Mouse (Mus musculus): Measurements from ENCODE around the gene Kdm6a.
A peak's percentile ranks its signal among the peaks of the same experiment; 100 is the strongest.

Gene Kdm6a

DNA sequence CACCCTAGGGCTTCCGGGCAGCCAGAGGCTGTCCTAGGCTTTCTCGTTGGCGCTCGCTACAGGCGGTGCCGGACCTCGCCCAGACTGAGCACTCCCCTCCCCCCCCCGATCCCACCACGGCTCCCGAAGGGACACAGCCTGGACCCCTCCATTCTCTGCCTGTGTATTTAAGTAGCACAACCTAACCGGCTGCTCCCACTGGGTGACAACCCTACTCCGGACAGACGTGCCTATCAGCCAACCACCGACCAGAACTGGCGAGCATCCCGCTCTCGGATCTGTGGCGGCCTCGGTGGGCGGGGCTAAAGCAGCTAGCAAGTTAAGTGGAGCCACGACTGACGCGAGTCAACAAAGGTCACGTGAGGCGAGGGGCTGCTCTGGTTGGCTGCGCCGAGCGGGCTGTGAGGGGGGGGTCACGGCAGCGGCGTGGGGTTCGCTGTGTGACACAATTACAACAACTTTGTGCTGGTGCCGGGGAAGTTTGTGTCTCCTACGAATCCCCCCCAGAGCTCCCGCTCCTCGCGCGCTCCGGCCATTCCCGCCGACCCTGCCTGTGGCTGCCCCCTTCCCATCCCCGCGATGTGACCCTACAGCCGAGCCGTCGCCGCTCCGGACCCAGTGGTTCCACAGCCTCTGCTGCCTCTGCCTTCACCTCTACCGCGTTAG lies at the start of gene Kdm6a:
Gene Kdm6a, plus strand, starts transcription at position 384 of the 666 bp plus-strand sequence.
- peak; percentile 97 for DNase-seq (ENCODE audit: low read depth, low spot score)

- DNase-seq (ENCODE audit: low read depth, low spot score), result no peak
Observed at GRCm38 (mm10) chrX:18145557-18145956, 16.8 kb upstream of the Kdm6a start, which contains the start of gene Dusp21. TSS of gene Dusp21 (plus strand) at chrX:18145857.

DNA sequence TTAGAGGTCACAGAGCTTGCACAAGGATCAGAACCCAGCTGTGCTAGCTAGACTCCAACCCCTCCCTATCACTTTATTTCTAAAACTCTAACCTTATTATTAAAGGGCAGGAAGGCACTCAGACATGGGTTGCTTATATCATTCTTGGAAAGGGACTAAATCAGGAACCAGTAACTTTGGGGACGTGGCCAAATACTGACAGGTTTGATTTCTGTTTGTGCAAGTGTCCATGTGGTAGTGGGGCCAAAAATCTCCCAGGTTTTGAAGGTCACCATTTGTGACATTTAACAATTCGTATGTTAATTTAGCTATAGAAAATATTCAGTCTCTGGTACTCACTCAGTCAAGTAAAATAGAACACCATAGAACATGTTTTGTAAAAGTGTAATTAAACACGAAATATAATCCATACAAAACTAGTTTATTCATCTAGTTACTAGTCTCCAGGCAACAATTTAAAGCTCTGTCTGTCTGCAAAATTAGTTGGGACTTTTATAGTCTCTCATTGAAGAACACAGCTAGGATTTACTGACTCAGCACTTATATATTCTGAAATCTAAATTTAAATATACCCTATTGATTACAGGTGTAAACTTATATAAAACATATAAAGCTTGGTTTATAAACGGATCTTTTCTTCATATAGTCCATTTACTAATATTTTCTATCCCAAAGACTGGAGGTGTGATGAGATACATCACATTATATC lies 1.5 kb upstream of the Kdm6a start:
- no peak for DNase-seq (ENCODE audit: low read depth, low spot score)

DNA sequence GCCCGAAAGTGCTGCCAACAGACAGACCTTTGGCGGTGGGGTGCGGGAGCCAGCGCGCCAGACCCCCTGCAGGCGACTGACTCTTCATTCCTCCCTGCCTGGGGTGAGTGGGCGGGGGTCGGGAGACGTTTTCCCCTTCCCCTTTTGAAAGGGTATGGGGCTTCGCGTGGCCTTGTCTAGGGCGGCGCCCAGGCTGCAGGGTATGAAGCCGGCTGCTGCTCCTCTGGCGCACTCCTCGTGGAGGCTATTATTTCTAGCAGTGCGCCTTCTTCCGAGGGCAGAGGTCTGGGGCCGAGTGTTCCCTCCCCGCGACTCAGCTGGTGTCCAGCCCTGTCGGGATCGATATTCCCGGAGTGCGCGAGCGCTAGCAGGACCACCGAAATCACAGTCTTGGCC lies 581 bp upstream of the Kdm6a start:
- no peak for DNase-seq (ENCODE audit: low read depth, low spot score)

DNA sequence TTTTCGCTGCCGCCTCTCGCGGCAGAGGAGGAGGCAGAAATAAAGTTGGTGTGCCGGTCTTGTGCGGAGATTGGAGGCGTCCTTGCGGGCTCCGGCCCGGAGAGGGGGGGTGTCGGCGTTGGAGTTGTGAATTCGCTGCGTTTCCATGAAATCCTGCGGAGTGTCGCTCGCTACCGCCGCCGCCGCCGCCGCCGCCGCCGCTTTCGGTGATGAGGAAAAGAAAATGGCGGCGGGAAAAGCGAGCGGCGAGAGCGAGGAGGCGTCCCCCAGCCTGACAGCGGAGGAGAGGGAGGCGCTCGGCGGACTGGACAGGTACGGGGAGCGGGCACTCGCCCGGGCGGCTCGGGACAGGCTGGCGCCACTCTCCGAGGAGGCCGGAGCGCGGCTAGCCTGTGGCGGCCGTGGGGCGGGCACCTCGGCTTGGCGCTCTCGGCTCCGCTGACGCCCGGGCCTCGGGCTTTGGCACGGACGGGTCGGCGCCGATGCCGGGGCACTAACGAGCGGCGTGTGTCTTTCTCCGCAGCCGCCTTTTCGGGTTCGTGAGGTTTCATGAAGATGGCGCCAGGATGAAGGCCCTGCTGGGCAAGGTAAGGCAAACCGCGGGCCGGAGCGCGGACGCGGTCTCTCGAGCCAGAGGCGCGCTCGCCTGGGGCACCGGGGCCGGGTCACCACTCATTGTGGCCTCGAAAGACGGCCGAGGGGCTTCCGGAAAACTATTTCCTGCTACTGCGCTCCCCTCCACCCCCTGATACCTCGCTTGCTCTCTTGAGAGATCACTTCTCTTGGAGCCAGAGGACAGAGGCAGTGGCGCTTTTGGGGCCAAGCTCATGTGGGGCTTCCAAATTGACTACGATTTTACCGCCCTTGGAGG lies 721 bp downstream of the Kdm6a start:
- DNase-seq (ENCODE audit: low read depth, low spot score), result peak; percentile 72

DNA sequence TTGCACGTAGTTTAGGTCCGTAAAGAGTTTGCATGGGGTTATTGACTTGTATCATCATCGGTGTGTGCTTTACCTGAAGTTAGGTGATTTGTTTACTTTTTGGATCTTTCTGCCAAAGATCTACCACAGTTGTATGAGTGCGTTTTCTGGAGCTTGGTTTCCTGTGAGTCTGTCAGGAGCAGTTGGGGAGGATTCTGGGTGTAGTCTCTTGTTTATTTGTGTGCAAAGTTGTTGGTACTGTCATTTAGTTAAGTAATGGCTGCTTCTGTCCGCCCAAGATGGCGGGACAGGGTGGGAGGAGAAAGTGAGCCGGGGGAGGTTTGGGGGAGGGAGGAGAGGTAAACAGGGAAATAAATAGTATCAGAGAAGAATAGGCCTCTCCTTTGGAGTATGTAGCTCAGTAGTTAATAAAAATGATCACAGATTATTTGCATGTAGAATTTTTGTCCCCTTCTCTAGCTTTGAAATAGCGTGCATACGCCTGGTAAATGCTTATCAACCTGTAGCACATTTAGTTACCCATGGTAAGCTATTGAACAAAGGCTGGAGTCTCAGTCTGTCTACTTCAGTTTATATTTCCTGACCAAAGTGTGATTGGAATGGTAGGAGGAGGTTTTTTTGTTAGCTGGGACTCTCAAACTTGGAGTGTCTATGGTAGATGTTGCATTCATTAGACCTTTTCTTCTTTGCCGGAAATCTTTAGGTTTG lies 1.7 kb downstream of the Kdm6a start:
- DNase-seq (ENCODE audit: low read depth, low spot score), result peak; percentile 61

- DNase-seq (ENCODE audit: low read depth, low spot score), result no peak
Observed at GRCm38 (mm10) chrX:18165121-18165520, 2.7 kb downstream of the Kdm6a start.

DNA sequence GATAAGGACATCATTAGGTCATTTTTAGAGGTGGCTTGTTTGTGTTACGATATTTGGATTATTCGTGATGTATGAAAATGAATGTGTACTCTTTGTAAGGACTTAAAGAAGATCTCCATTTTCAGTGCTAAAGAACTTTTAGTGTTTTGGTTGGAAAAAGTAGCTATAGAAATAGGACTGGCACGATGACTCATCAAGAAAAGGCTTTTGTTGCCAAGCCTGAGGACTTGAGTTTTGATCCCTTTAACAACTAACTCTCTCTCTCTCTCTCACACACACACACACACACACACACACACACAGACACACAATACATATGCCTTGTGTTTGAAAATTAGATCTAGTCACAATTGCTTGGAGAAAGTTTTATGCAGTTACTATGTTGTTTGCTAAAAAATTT lies 4.6 kb downstream of the Kdm6a start:
- DNase-seq (ENCODE audit: low read depth, low spot score), result no peak

DNA sequence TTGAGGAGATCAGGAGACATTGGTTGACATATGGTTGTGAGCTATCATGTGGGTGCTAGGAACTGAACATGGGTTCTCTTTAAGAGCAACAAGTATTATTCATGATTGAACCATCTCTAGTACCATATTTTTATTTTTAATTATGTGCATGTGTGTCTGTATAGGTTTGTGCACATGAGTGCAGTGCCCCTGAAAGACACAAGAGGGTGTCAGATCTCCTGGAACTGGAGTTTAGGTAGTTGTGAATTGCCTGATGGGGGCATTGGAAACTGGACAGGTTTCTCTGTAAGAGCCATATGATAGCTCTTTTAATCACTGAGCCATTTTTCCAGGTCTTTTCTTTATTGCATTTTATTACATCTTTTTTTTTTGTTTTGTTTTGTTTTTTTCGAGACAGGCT lies 6.6 kb downstream of the Kdm6a start:
- no peak for DNase-seq (ENCODE audit: low read depth, low spot score)

GRCm38 (mm10) chrX:18174831-18175230 lies 12.5 kb downstream of the Kdm6a start:
- DNase-seq (ENCODE audit: low read depth, low spot score), result no peak

GRCm38 (mm10) chrX:18177803-18178202 lies 15.4 kb downstream of the Kdm6a start:
- DNase-seq (ENCODE audit: low read depth, low spot score), result no peak

DNA sequence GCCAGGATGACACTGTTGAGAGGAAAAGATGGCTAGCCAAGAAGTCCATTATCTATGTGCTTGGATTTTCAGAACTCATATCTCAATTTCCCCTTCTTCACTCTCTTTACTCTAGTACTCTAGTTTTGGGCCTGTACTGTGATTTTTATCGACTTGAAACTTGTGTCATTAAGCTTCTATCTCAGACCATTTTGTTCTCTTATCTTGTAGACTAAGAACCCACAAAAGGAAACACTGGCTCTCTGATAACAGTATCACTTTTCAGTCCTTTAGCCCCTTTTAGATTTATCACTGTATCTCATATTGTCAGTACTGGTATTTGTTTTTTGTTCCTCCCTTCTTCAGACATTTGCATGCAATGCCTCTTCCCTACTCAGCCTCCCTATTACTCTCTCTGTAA lies 17.1 kb downstream of the Kdm6a start:
- no peak for DNase-seq (ENCODE audit: low read depth, low spot score)

GRCm38 (mm10) chrX:18187203-18187602 lies 24.8 kb downstream of the Kdm6a start:
- DNase-seq (ENCODE audit: low read depth, low spot score), result no peak

- DNase-seq (ENCODE audit: low read depth, low spot score), result peak; percentile 18
Observed at GRCm38 (mm10) chrX:18188293-18188692, 25.9 kb downstream of the Kdm6a start.

DNA sequence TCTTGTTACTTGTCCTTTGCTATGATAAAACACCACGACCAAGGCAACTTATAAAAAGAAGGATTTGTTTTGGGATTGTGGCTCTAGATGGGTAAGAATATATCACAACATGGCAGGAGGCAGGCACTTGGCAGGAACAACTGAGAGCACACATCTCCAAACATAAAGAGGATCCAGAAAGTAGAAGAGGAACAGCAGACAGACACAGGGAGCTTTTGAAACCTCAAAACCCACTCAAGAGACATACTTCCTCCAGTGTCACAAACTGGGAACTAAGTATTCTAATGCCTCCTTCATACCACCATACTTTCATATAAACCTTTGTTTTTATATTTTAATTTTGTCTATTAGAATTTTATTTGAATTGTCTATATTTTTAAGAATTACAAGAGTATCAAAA lies 77.2 kb downstream of the Kdm6a start:
- no peak for DNase-seq (ENCODE audit: low read depth, low spot score)

DNA sequence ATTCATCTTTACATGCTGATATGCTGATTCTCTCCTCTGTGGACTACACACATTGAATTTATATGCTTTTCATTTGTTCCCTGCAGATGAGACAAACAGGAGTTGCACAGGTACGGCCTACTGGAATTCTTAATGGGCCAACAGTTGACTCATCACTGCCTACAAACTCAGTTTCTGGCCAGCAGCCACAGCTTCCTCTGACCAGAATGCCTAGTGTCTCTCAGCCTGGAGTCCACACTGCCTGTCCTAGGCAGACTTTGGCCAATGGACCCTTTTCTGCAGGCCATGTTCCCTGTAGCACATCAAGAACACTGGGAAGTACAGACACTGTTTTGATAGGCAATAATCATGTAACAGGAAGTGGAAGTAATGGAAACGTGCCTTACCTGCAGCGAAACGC lies 88.2 kb downstream of the Kdm6a start:
- DNase-seq (ENCODE audit: low read depth, low spot score), result no peak

GRCm38 (mm10) chrX:18254767-18255166 lies 92.4 kb downstream of the Kdm6a start:
- DNase-seq (ENCODE audit: low read depth, low spot score), result peak; percentile 53

DNA sequence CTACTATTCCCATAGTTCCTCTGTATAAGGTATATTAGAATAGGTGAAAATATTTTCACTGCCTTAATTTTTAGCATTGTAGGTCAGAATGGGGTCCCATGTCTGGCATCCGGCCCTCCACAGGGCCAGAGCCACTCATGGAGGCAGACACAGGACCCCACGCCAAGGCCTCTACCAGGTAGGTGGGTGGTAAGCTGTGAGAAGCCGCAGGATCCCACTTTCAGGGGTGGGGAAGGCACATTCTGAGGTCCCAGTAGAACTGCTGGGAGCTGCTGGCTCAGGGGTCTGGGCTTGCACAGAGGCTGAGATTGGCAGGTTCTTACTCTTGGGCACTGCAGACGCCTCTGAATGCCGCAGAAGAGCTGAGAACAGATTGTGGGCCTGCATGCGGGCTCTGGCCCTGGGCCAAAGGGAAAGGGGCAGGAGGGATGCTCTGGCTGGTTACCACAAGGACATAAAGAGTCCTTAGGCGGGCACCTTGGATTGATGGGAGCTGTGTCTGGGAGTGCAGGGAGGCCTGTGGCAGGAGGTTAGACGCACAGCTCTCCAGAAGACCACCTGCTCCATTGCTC lies 95.9 kb downstream of the Kdm6a start:
- no peak for DNase-seq (ENCODE audit: low read depth, low spot score)

- DNase-seq (ENCODE audit: low read depth, low spot score), result no peak
Observed at GRCm38 (mm10) chrX:18278561-18278960, 116.2 kb downstream of the Kdm6a start.

- no peak for DNase-seq (ENCODE audit: low read depth, low spot score)
Observed at GRCm38 (mm10) chrX:18280134-18280533, 117.8 kb downstream of the Kdm6a start.
